Mouse (Mus musculus) layer of hippocampus, adult 2 months (tissue): ENCODE measurements at regions not wholly inside any gene's neighbourhood (a gene's known extent, or its start where the extent isn't known, plus 50 kb on each side); places are given as distances from the start of the nearest gene placed in this dataset.
"Not testable (repeated sequence)": the region's sequence is repeated elsewhere in the genome, so short reads cannot be mapped to it uniquely, and the experiment has no call there.

Source experiments
- DNase-seq, 2 experiments: peaks; one replicate each; pipeline ENCODE4 v3.0.0; 2022; ENCODE audit warnings: low spot score in 2 of 2
- H3K27ac ChIP-seq: fragments of 200-600 bp; 2 replicates; pipeline ENCODE4 v1.8.1; 2022
- H3K4me3 ChIP-seq: fragments of 200-600 bp; 2 replicates; pipeline ENCODE4 v1.8.1; 2022; ENCODE audit warnings: mild to moderate bottlenecking
- CTCF ChIP-seq: fragments of 200-600 bp; conservative IDR thresholded peaks from 2 replicates; pipeline ENCODE4 v1.8.1; 2022; ENCODE audit warnings: antibody characterized with exemption, mild to moderate bottlenecking, moderate library complexity

- H3K27ac ChIP-seq, result no peak overlapping the region
- TF ChIP-seq CTCF, result no peak
- DNase-seq, result no peak
- H3K4me3 ChIP-seq, result no peak overlapping the region
Measured at GRCm38 (mm10) chr7:73688451-73688850, 51.7 kb upstream of the Fam174b start.

- DNase-seq, H3K27ac ChIP-seq: not testable (repeated sequence)
Measured at GRCm38 (mm10) chr7:73686245-73686644, 53.9 kb upstream of the Fam174b start.

DNA sequence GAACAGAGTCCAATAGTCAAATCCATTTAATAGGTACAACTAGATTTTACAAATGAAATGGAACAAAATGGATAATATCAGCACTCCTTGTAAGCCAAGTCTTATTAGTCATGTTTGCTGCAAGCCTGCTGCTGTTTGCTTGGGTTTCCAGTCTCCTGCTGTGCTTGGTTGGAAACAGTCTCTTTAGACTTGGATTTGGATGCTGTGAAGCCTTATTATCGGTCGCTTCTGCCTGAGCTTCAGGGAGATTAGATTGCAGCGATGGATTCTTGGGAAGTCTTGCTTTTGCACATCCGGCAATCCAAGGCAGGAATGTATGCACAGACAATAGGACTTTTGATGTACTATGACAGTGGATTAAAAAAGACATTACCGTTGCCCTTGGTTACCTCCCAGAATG is 57.3 kb upstream of the Fam174b start:
- DNase-seq, result no peak
- no peak for TF ChIP-seq CTCF
- no peak overlapping the region for H3K27ac ChIP-seq
- no peak overlapping the region for H3K4me3 ChIP-seq

More at GRCm38 (mm10) chr7:73686245-73686644, 53.9 kb upstream of the Fam174b start:
- H3K4me3 ChIP-seq, result not testable (repeated sequence)

GRCm38 (mm10) chr7:73670598-73670997 is 69.5 kb upstream of the Fam174b start:
- TF ChIP-seq CTCF, result no peak
- Histone ChIP-seq H3K27ac (no peak overlapping the region), H3K4me3 (no peak overlapping the region)
- DNase-seq, result no peak

- DNase-seq, result no peak
- H3K4me3 ChIP-seq, result no peak overlapping the region
- H3K27ac ChIP-seq, result no peak overlapping the region
- no peak for TF ChIP-seq CTCF
Measured at GRCm38 (mm10) chr7:73668791-73669190, 71.3 kb upstream of the Fam174b start.

DNA sequence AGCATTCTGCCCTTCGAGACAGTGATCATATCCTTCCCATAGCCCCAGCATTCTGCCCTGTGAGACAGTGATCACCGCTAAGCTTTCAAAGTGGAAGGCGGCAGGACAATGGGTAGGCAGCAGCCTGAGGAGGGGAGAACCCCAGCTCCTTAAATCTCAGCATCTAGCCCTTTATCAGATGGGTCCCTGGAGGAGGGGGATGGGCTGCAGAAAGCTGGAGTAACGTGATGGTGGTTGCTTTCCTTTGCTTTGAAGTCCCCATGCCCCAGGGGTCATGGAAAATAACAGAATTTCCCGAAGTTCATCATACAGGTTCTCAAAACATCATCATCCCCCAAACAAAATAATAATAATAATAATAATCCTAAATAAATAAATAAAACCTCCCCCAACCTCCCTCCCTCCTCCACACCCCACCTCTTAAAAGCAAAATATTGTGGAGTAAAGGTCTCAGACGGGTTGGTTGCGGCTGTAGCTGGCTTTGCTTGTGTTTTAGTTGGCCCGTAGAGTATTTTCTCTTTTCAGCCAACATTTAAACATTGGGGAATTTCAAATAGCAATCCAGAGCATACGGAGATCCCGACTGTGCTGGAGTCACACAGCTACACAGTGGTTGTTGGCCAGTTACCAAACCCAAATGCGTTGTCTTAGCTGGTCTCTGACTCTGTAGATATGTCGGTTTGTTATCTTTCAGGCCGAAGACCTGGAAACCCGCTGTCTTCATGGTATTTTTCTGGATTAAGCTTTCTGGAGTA is 73.0 kb upstream of the Fam174b start:
- no peak overlapping the region for H3K4me3 ChIP-seq
- no peak overlapping the region for H3K27ac ChIP-seq
- DNase-seq, result no peak
- no peak for TF ChIP-seq CTCF

GRCm38 (mm10) chr7:73664962-73665361 is 75.1 kb upstream of the Fam174b start:
- DNase-seq, result no peak
- Histone ChIP-seq H3K4me3 (no peak overlapping the region), H3K27ac (no peak overlapping the region)
- TF ChIP-seq CTCF, result no peak

DNA sequence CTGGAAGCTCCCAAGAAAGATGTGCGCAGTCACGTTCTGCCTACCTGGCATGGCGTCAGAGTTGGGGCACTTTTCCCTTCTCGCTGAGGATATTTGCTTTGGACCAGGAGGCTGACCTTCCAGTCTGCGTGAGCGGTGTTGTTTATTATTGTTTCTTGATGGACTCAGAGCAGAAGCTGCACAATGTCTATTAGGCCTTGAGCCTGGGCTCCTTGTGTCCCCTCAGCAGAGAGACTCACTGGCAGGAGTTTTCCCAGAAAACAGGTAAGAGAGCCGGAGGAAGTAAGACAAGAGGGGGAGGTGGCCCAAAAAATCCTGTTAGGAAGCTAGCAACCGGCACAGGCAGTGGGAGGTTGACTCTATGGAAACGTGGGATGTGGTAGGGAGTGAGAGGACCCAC is 77.6 kb upstream of the Fam174b start:
- DNase-seq, result no peak
- no peak for TF ChIP-seq CTCF

GRCm38 (mm10) chr7:73661901-73662300 is 78.2 kb upstream of the Fam174b start:
- no peak overlapping the region for H3K4me3 ChIP-seq
- DNase-seq, result no peak
- no peak overlapping the region for H3K27ac ChIP-seq
- TF ChIP-seq CTCF, result no peak

More for the DNA sequence above, 77.6 kb upstream of the Fam174b start:
- no peak overlapping the region for H3K4me3 ChIP-seq
- H3K27ac ChIP-seq, result no peak overlapping the region

DNA sequence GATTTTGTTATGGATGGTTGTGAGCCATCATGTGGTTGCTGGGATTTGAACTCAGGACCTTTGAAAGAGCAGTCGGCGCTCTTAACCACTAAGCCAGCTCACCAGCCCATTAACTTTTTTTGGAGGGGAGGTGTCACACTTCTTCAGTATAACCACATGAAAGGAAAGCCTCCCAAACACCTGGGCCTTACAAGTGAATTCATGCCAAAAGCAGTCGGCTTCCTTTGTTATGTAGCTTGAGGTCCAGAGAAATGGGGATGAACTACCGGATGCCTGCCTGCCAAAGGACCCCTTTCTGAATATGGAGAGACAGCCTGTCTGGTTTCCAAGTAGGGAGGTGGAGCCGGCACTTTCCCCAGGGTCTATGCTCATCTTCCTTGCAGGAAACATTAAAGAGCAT is 80.6 kb upstream of the Fam174b start:
- H3K4me3 ChIP-seq, result no peak overlapping the region
- no peak for DNase-seq
- TF ChIP-seq CTCF, result no peak
- H3K27ac ChIP-seq, result no peak overlapping the region

DNA sequence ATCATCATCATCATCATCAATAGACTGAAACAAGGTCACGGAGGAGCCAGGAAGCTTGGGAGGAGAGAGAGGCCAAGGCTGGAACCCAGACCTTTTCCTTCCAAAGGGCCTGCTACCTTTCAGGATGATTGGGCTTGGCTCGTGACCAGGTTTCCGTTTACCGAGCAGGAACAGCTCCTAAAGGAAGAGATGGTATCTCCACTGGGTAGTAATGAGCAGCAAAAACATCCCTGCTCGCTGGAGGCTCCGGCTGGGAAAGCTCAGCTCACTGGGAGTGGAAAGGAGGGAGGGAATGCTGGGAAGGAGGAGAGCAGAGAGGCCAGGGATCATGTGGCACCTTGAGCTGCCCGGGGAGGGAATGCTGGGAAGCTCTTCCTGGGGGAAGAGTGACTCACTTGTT is 82.8 kb upstream of the Fam174b start:
- Histone ChIP-seq H3K4me3 (no peak overlapping the region), H3K27ac (no peak overlapping the region)
- TF ChIP-seq CTCF, result no peak
- DNase-seq, result no peak

DNA sequence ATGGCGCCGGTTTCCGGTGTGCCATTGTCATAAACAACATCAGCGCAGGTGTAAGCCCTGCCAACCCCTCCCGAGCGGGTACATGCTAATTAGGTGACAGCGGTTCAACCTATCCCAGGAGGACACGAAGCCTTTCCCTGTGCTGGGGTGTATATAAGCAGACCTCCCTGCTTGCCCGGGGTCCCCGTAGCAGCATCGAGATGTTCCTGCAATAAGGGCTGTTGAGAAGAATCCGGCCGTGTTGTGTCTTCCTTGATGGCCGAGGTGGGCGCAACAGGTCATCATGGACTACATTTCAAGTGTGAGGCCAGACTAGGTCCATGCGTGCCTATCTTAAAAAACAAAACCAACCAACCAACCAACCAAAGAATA is 83.7 kb upstream of the Fam174b start:
- not testable (repeated sequence) for DNase-seq, H3K27ac ChIP-seq, H3K4me3 ChIP-seq

DNA sequence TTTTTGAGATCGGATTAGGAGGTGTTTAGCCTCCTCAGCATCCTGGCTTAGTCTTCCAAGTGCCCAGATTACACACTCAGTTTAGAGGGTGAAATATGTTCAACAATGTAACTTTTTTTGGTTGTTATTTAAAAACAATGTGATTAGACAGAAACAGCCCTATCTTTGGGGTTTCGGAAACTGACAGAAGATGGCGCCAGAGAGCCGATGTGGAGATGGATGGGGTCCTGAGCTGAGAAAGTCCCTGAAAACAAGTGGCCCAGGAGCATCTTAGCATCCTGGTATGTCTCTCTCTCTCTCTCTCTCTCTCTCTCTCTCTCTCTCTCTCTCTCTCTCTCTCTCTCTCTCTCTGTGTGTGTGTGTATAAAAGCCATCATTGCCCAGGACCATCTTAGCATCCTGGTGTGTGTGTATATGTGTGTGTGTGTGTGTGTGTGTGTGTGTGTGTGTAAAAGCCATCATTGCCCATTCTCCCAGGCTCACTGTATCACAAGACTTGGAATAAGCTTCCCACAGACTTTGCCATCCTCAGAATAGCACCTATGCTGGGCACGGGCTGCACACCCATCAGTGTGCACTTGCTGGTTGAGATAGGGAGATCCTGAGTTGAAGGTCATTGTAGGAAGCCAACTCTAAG is 84.2 kb upstream of the Fam174b start:
- Histone ChIP-seq H3K27ac (no peak overlapping the region), H3K4me3 (no peak overlapping the region)
- TF ChIP-seq CTCF, result peak; percentile 83
- DNase-seq, result peak in 1 of 2 experiments; percentile 86
